Mouse (Mus musculus) macrophage (primary cell): ENCODE measurements at regions not wholly inside any gene's neighbourhood (a gene's known extent, or its start where the extent isn't known, plus 50 kb on each side); places are given as distances from the start of the nearest gene placed in this dataset.

Experiments
- H3K27ac ChIP-seq: fragments of 350-480 bp; formaldehyde crosslinking; 2 replicates; pipeline ENCODE4 v1.9.0; 2021
- H3K36me3 ChIP-seq: fragments of 350-480 bp; formaldehyde crosslinking; 2 replicates; pipeline ENCODE4 v1.9.0; 2021; ENCODE audit errors: inconsistent target
- H3K4me3 ChIP-seq: fragments of 350-480 bp; formaldehyde crosslinking; 2 replicates; pipeline ENCODE4 v1.9.0; 2021; ENCODE audit errors: inconsistent target
- H3K79me2 ChIP-seq: fragments of 350-480 bp; formaldehyde crosslinking; 2 replicates; pipeline ENCODE4 v1.9.0; 2021; ENCODE audit errors: inconsistent target
- WGBS: methylation state at CpG from one replicate; pipeline ENCODE4 v1.1.7; 2026; ENCODE audit warnings: inconsistent platforms; ENCODE audit not compliant: missing documents; 5-methylcytosine and 5-hydroxymethylcytosine counted together

- WGBS, result 90% methylated on average over 9 of the region's 10 CpGs
- Histone ChIP-seq H3K4me3 (no peak overlapping the region), H3K79me2 (no peaks in the 10 kb centered on the region), H3K27ac (no peak overlapping the region), H3K36me3 (no peaks in the 10 kb centered on the region)
These were observed 113.1 kb upstream of the Ptpn1 start for GRCm38 (mm10) chr2:167818799-167819198.

- H3K4me3 ChIP-seq, result no peak overlapping the region
- no peaks in the 10 kb centered on the region for H3K79me2 ChIP-seq
- H3K36me3 ChIP-seq, result no peaks in the 10 kb centered on the region
- H3K27ac ChIP-seq, result no peak overlapping the region
- 73% methylated on average over 9 of the region's 9 CpGs for WGBS
These were observed 114.8 kb upstream of the Ptpn1 start for GRCm38 (mm10) chr2:167817030-167817429.

DNA sequence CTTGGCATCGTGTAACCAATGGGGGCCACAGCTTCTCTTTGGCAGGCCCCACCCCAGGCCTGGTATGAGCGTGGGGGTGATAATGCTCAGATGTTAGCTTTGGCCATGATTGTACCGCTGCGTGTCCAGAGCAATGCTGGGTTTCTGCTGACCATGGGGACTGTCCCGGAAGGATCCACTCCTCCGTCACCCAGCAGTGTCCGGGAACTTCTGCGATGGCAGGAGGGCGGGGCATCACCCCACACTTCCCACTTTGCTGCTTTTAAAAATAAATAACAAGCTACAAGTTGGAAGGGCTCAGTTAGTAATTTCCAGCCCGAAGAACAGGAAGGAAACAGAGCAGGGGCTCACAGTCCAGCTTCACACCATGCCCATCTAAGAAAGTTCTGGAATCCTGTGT is 116.7 kb upstream of the Ptpn1 start:
- Histone ChIP-seq H3K4me3 (no peak overlapping the region), H3K27ac (peak overlapping the region; percentile 62), H3K79me2 (no peaks in the 10 kb centered on the region), H3K36me3 (no peaks in the 10 kb centered on the region)
- 28% methylated on average over 10 of the region's 10 CpGs for WGBS

GRCm38 (mm10) chr2:167809256-167809655 is 119.6 kb upstream of the Tmem189 start:
- H3K27ac ChIP-seq, result no peak overlapping the region
- 88% methylated on average over 5 of the region's 5 CpGs for WGBS
- no peaks in the 10 kb centered on the region for H3K79me2 ChIP-seq
- H3K36me3 ChIP-seq, result no peaks in the 10 kb centered on the region
- H3K4me3 ChIP-seq, result no peak overlapping the region

DNA sequence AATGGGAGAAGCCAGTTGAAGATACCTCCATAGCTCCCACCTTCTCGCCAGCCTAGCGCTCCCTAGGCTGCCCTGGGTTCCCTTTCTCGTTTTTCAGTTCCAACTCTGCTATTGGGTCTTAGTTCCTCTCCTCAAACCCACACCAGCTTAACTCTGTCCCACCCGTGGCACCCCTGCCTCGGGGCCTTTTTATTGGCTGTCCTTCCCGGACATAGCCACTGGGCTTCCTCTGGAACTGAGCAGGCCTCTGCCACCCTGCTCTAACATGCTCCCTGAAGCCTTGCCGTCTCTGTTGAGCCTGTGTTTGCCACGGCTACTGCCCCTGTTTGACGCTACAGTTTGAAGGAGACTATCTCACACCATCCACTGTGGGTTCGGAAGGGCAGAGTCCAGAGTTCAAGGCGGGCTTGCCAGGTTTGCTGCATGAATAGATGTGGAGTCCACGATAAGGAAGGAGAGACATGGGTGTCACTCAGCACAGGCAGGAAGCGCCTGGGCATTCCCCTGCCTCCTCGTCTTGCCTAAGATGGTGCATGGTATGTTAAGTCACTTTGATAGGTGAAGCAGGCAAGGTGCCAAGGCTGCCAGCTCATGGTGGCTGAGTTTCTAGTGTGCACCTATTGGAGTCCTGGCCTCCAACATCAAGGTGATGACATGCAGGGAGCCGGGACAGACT is 116.1 kb upstream of the Tmem189 start:
- Histone ChIP-seq H3K36me3 (no peaks in the 10 kb centered on the region), H3K4me3 (no peak overlapping the region), H3K27ac (peak overlapping the region; percentile 71), H3K79me2 (no peaks in the 10 kb centered on the region)
- 56% methylated on average over 15 of the region's 15 CpGs for WGBS

DNA sequence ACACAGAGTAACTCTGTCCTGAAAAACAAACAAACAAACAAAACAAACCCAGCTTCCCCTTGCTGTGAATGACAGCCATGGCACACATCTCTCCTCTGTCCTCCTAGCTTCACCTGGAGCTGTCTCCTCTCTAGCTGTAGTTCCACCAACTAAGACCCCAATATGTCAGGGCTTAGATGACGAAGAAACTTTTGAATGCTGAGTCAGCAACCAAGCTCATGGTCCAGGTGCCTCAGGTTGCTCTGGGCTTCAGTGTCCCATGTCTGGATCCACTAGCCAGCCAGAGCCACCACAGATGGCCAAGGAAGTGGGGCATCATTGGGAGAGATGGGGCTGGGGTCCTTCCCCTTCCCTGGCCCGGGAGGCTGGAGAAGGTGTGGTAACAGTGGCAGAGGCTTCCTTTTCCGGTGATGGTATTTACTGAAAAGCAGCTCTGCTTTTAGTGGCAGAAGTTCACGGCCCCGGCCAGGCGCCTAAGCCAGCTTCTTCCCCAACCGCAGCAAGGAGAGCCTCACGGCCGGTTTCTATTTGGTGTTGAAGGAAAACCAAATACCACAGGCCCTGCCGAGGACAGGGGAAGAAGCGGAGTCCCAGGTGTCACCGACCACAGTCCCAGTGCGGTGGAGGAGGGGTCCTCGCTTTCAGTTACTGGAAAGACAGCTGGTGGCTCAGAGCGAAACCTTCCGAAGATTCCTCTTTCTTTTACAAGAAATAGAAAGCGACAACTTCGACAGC is 115.0 kb upstream of the Tmem189 start:
- WGBS, result 7% methylated on average over 18 of the region's 18 CpGs
- Histone ChIP-seq H3K79me2 (no peaks in the 10 kb centered on the region), H3K4me3 (peak overlapping the region; percentile 3; the same call in 1 of the 2 replicates), H3K36me3 (no peaks in the 10 kb centered on the region), H3K27ac (peak overlapping the region; percentile 71)

GRCm38 (mm10) chr2:167802494-167802893 is 112.9 kb upstream of the Tmem189 start:
- Histone ChIP-seq H3K27ac (peak overlapping the region; percentile 22; the same call in 1 of the 2 replicates), H3K79me2 (no peaks in the 10 kb centered on the region), H3K4me3 (no peak overlapping the region), H3K36me3 (no peaks in the 10 kb centered on the region)
- 58% methylated on average over 9 of the region's 9 CpGs for WGBS

GRCm38 (mm10) chr2:167801389-167801788 is 111.8 kb upstream of the Tmem189 start:
- Histone ChIP-seq H3K36me3 (no peaks in the 10 kb centered on the region), H3K4me3 (no peak overlapping the region), H3K79me2 (no peaks in the 10 kb centered on the region), H3K27ac (no peak overlapping the region)
- WGBS, result 94% methylated on average over 10 of the region's 10 CpGs

DNA sequence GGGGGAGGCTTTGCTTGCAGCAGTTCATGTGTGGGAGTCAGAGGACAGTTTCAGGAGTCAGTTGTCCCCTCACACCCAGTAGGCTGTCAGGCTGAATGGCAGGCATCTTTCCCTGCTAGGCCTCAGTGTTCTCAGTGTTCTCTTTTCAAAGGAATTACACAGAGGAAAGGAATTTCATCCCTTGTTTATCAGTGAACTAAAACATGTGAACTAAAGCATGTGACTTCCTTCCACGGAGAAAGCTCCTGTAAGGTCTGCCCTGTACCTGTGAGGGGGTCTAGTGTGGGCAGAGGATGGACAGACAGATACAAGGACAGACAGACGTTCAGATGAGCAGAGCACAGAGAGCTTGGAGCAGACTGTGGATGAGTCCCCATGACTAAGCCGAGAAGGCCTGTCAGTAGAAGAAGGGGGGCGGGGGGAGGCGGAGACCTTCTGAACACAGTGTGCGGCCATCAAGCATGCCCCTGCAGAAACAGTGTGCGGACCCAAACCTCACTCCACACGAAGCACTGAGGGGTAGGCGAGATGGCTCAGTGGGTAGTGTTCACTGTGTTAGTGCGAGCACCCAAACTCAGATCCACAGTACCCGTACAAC is 111.1 kb upstream of the Tmem189 start:
- H3K36me3 ChIP-seq, result no peaks in the 10 kb centered on the region
- WGBS, result 91% methylated on average over 11 of the region's 11 CpGs
- H3K27ac ChIP-seq, result no peak overlapping the region
- H3K4me3 ChIP-seq, result no peak overlapping the region
- no peaks in the 10 kb centered on the region for H3K79me2 ChIP-seq

GRCm38 (mm10) chr2:167799629-167800387 is 110.2 kb upstream of the Tmem189 start:
- Histone ChIP-seq H3K27ac (peak overlapping the region; percentile 72), H3K36me3 (no peaks in the 10 kb centered on the region), H3K79me2 (no peaks in the 10 kb centered on the region), H3K4me3 (no peak overlapping the region)
- WGBS, result 67% methylated on average over 5 of the region's 5 CpGs

DNA sequence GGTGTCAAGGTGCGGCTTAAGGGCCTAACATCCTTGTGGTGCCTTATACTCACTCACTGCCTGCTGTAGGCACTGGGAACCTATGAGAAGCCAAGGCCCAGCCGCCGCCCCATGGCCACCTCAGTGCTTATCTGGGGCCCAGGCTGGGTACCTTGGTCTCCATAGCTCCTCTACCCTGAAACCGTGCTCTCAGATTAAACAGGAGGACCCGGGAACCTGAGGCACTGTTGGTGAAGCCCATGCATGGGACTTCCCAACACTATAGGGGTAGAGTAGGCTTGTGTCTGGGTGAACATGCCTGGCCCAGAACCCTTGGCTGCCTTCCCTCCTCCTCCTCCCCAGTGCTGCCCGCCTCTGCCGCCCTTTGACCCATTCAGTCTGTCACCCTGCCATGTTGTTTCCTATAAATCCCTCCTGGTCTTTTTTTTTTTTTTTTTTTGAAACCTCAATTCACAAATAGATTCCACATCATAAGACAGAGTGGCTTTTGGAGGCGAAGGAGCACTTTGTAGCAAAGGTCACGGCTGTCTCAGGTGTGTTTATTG is 109.4 kb upstream of the Tmem189 start:
- WGBS, result 95% methylated on average over 8 of the region's 9 CpGs

DNA sequence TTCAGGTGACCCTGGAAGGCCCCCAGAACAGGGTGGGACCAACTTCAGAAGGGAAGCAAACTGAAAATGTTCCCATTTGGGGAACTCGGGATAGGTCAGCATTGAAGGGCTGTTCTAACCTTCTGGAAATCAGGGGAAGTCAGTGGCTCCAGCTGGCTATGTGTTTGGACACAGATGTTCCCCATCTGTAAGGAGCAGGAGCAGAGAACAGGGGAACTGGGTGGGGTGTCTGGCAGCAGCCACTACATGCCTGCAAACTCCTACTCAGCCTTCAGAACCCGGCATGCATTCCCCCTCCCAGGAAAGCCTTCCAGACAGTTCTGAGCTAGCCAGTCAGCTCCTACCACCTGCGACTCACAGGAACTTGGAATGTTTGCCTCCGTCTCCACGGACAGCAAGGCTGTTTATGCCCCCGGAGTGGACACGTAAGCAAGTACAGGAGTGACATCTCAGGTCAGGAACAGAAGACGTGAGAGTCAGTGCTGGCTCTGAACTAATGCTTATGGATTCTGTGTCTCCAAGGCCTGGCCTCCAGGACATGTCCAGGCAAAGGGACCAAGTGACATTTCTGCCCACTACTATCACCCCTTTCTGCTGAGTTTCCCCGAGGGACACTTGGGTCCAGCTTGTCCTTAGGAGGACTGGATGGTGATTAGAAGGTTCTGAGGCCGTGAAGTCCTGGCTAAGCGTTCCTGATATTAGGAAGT is 108.6 kb upstream of the Tmem189 start:
- Histone ChIP-seq H3K4me3 (no peak overlapping the region), H3K79me2 (no peaks in the 10 kb centered on the region), H3K27ac (no peak overlapping the region), H3K36me3 (no peaks in the 10 kb centered on the region)
- 96% methylated on average over 11 of the region's 11 CpGs for WGBS

More for the DNA sequence above, 109.4 kb upstream of the Tmem189 start:
- Histone ChIP-seq H3K79me2 (no peaks in the 10 kb centered on the region), H3K4me3 (no peak overlapping the region), H3K36me3 (no peaks in the 10 kb centered on the region), H3K27ac (peak overlapping the region; percentile 72)

DNA sequence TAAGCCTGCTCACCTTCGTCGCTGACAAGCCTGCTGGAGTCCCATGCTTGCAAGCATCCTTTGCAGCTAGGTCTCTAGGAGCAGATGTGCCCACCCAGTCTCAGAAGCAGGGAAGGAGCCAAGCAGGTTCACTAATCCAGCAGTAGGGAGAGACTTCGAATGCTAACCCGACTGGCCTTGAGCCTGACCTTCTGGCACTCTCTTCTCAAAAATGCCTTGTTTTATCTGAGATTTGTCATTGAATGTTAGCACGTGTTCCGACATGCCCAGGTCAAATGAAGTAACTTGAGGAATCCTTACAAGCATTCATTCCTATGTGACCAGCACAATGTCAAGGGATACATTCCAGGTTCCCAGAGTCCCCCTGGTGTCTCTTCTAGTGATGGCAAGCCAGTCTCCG is 105.9 kb upstream of the Tmem189 start:
- Histone ChIP-seq H3K27ac (no peak overlapping the region), H3K4me3 (no peak overlapping the region), H3K36me3 (no peaks in the 10 kb centered on the region), H3K79me2 (no peaks in the 10 kb centered on the region)
- WGBS, result 93% methylated on average over 7 of the region's 7 CpGs

- Histone ChIP-seq H3K36me3 (no peaks in the 10 kb centered on the region), H3K27ac (no peak overlapping the region), H3K79me2 (no peaks in the 10 kb centered on the region), H3K4me3 (no peak overlapping the region)
- 100% methylated on average over 1 of the region's 2 CpGs for WGBS
These were observed 104.3 kb upstream of the Tmem189 start for GRCm38 (mm10) chr2:167793916-167794315.
